Mouse (Mus musculus): ENCODE measurements around the gene Ntn5.
"Not testable (repeated sequence)": the region's sequence is repeated elsewhere in the genome, so short reads cannot be mapped to it uniquely, and the experiment has no call there.

The Ntn5 gene

GRCm38 (mm10) chr7:45683396-45684050, at the start of gene Ntn5:
Ntn5 (plus strand) TSS chr7:45684022.
- no peak for DNase-seq (ENCODE audit: extremely low read depth, insufficient read length, low spot score)

GRCm38 (mm10) chr7:45634946-45635681, 48.7 kb upstream of the Ntn5 start:
- DNase-seq (ENCODE audit: extremely low read depth, insufficient read length, low spot score): no peak

GRCm38 (mm10) chr7:45635711-45636688, 47.8 kb upstream of the Ntn5 start:
- DNase-seq (ENCODE audit: extremely low read depth, insufficient read length, low spot score): no peak

GRCm38 (mm10) chr7:45637710-45638109, 46.1 kb upstream of the Ntn5 start:
- DNase-seq (ENCODE audit: extremely low read depth, insufficient read length, low spot score): no peak

GRCm38 (mm10) chr7:45638623-45639401, 45.0 kb upstream of the Ntn5 start:
- DNase-seq (ENCODE audit: extremely low read depth, insufficient read length, low spot score): no peak

GRCm38 (mm10) chr7:45639561-45640027, 44.2 kb upstream of the Ntn5 start, which contains the start of gene Mamstr:
Mamstr (plus strand) TSS chr7:45639977.
- DNase-seq (ENCODE audit: extremely low read depth, insufficient read length, low spot score): no peak

GRCm38 (mm10) chr7:45640191-45640957, 43.4 kb upstream of the Ntn5 start:
- no peak for DNase-seq (ENCODE audit: extremely low read depth, insufficient read length, low spot score)

- DNase-seq (ENCODE audit: extremely low read depth, insufficient read length, low spot score): peak; percentile 28
Observed at GRCm38 (mm10) chr7:45641391-45642040, 42.3 kb upstream of the Ntn5 start.

GRCm38 (mm10) chr7:45642083-45642482, 41.7 kb upstream of the Ntn5 start:
- no peak for DNase-seq (ENCODE audit: extremely low read depth, insufficient read length, low spot score)

GRCm38 (mm10) chr7:45642503-45643255, 41.1 kb upstream of the Ntn5 start:
- DNase-seq (ENCODE audit: extremely low read depth, insufficient read length, low spot score): no peak

GRCm38 (mm10) chr7:45643441-45644178, 40.2 kb upstream of the Ntn5 start:
- no peak for DNase-seq (ENCODE audit: extremely low read depth, insufficient read length, low spot score)

GRCm38 (mm10) chr7:45644183-45644582, 39.6 kb upstream of the Ntn5 start:
- no peak for DNase-seq (ENCODE audit: extremely low read depth, insufficient read length, low spot score)

GRCm38 (mm10) chr7:45644872-45645590, 38.8 kb upstream of the Ntn5 start:
- DNase-seq (ENCODE audit: extremely low read depth, insufficient read length, low spot score): no peak

GRCm38 (mm10) chr7:45645591-45645971, 38.2 kb upstream of the Ntn5 start:
- DNase-seq (ENCODE audit: extremely low read depth, insufficient read length, low spot score): no peak

- no peak for DNase-seq (ENCODE audit: extremely low read depth, insufficient read length, low spot score)
Observed at GRCm38 (mm10) chr7:45646671-45647070, 37.2 kb upstream of the Ntn5 start.

GRCm38 (mm10) chr7:45649351-45649750, 34.5 kb upstream of the Ntn5 start:
- DNase-seq (ENCODE audit: extremely low read depth, insufficient read length, low spot score): no peak

GRCm38 (mm10) chr7:45650484-45650883, 33.3 kb upstream of the Ntn5 start:
- not testable (repeated sequence) for DNase-seq (ENCODE audit: extremely low read depth, insufficient read length, low spot score)

All from 3134 (cell line).